Mouse (Mus musculus) liver, embryonic 18 days (tissue): ENCODE results near the gene Bcl7a. TPM values are rescaled to one million over a fixed set of nuclear protein-coding genes. Genes with fewer than 3 reads are reported as not detected.

ENCODE experiments used
- polyA plus RNA-seq: library from polyadenylated mRNA; depleted of rRNA; stranded (reverse); fragments of >200 nt; gene quantifications from 2 replicates; pipeline ENCODE4 v1.2.3, GENCODE M21; 2012; rRNA removed

Bcl7a gene
- 5.2 and 5.3 TPM in 2 replicates for polyA plus RNA-seq

DNA sequence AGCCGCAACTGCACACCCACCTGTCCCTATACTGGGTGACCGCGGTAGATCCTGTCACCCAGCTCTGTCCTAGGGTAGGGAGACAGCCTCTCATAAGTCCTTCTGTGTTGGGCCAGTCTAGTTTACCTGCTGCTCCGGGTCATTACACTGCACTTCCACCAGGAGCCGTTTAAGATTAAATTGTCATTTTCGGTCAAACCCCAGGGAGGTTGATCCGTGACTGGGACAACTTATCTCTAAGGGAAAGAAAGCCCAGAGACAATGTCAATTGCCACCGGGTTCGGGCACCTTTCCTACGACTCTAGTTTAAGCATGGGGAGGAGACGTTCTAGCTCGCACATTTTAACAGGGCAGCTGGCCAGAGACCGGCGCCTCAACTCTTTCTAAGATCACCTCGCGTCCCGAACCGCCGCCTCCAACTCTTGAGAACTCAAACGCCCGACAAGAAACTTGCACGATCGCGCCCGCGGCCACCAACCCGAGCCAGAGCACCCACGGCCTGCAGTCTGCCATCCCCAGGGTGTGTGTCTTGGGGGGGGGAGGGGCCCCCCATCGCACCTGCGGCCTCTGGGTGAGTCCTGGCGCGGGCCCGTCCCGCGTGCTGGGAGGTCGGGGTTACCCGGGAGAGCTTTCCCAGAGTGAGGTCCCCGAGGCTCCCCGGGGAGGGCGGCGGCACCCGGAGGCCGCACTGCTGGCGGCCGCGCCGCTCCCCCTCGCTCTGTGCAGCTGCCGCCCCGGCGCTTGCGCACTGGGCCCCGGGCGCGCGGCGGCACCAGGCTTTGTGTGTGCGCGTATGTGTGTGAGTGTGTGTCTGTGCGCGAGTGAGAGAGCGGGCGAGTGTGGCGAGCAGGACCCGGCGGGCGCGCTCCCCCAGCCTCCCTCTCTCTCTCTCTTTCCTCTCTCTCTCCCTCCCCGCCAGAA is at the start of gene Bcl7a:
Gene Bcl7a (plus strand): TSS at position 128 of the 921 bp plus-strand sequence.

GRCm38 (mm10) chr5:123394303-123394956 is 50.8 kb downstream of the Bcl7a start, which contains the start of gene Mlxip:
TSS of gene Mlxip (plus strand) at chr5:123394798.

Other genes starting within 250 kb of the Bcl7a start
- 1.8 and 1.9 TPM in 2 replicates for gene Rhof, start 211.1 kb upstream of the Bcl7a start, polyA plus RNA-seq
- gene Setd1b, start 201.6 kb upstream of the Bcl7a start, polyA plus RNA-seq: 1.6 and 2.0 TPM in 2 replicates
- gene Psmd9, start 174.4 kb upstream of the Bcl7a start, polyA plus RNA-seq: 36.6 and 39.3 TPM in 2 replicates
- gene Hpd, start 161.1 kb upstream of the Bcl7a start, polyA plus RNA-seq: 450 and 531 TPM in 2 replicates
- gene Wdr66, start 91.7 kb upstream of the Bcl7a start, polyA plus RNA-seq: 0.26 and 0.31 TPM in 2 replicates
- gene Mlxip, start 51.0 kb downstream of the Bcl7a start, polyA plus RNA-seq: 5.1 and 6.5 TPM in 2 replicates
- gene Lrrc43, start 145.5 kb downstream of the Bcl7a start, polyA plus RNA-seq: not detected in 2 replicates
- not detected in 2 replicates for gene Il31, start 145.7 kb downstream of the Bcl7a start, polyA plus RNA-seq
- not detected in 2 replicates for gene B3gnt4, start 166.6 kb downstream of the Bcl7a start, polyA plus RNA-seq
- 26.2 and 27.8 TPM in 2 replicates for gene Diablo, start 180.3 kb downstream of the Bcl7a start, polyA plus RNA-seq
- 0.30 and 0.37 TPM in 2 replicates for gene Gm49027, start 181.7 kb downstream of the Bcl7a start, polyA plus RNA-seq
- 8.3 and 8.8 TPM in 2 replicates for gene Vps33a, start 229.2 kb downstream of the Bcl7a start, polyA plus RNA-seq